Comparison of ENCODE assay signal across 8 mouse cellular contexts in genomic region chr14:62880084-62880851, GRCm38 (mm10). TPM values are rescaled to one million over a fixed set of nuclear protein-coding genes. Genes with fewer than 3 reads are reported as not detected.
DNase-seq lines count a peak whose midpoint lies in the region; ATAC-seq and TF ChIP-seq lines count a peak whose summit lies in the region.

No protein-coding gene starts in this region.

- no peaks in the 10 kb centered on the region for H3K36me3 ChIP-seq in forebrain, postnatal 0 days (ENCODE audit: insufficient read depth)
- no peaks in the 10 kb centered on the region for H3K36me3 ChIP-seq in hindbrain, embryonic 13.5 days
- no peaks in the 10 kb centered on the region for H3K36me3 ChIP-seq in lung, postnatal 0 days (ENCODE audit: insufficient read depth, low read length)

- peak; percentile 57 for DNase-seq in adrenal gland, postnatal 10 days
- no peak for DNase-seq in adrenal gland, postnatal 25 days
- DNase-seq in adrenal gland, postnatal 36 days, result peak; percentile 57 to 64
- peak; percentile 81 for DNase-seq in forebrain, postnatal 0 days
- DNase-seq in lung, postnatal 0 days (ENCODE audit: low spot score), result peak; percentile 97
- peak; percentile 62 to 75 for DNase-seq in right cerebral cortex, postnatal 10 days (ENCODE audit: low spot score in 2 of 2)

- peak; percentile 90 for ATAC-seq in forebrain, postnatal 0 days
- peak; percentile 75 for ATAC-seq in hindbrain, embryonic 13.5 days (ENCODE audit: low FRiP score)
- ATAC-seq in lung, postnatal 0 days, result peak; percentile 91
- no peak for ATAC-seq in CD4-positive, CD25-positive, alpha-beta regulatory T cell, adult 4 months

- 31% methylated on average over 5 of the region's 5 CpGs for WGBS in forebrain, postnatal 0 days
- 35% methylated on average over 5 of the region's 5 CpGs for WGBS in hindbrain, embryonic 13.5 days
- WGBS in lung, postnatal 0 days, result 42% methylated on average over 5 of the region's 5 CpGs

- H3K4me2 ChIP-seq in forebrain, postnatal 0 days (ENCODE audit: low read depth), result peak overlapping the region; percentile 6; the same call in 1 of the 2 replicates
- peak overlapping the region; percentile 27 for H3K4me2 ChIP-seq in hindbrain, embryonic 13.5 days
- H3K4me2 ChIP-seq in lung, postnatal 0 days (replicated peaks; ENCODE audit: low read depth, low read length), result no peak overlapping the region

- TF ChIP-seq CTCF in forebrain, postnatal 0 days (IDR thresholded peaks at IDR 0.05; ENCODE audit: low read depth), result no peak
- no peak for TF ChIP-seq CTCF in lung, postnatal 0 days (IDR thresholded peaks at IDR 0.05)

- H3K27ac ChIP-seq in forebrain, postnatal 0 days (ENCODE audit: low read depth, low read length), result peak overlapping the region; percentile 84
- H3K27ac ChIP-seq in hindbrain, embryonic 13.5 days, result peak overlapping the region; percentile 88
- peak overlapping the region; percentile 69 for H3K27ac ChIP-seq in lung, postnatal 0 days (ENCODE audit: low read length)

- no peak overlapping the region for H3K4me3 ChIP-seq in forebrain, postnatal 0 days (ENCODE audit: low read depth, low read length)
- H3K4me3 ChIP-seq in hindbrain, embryonic 13.5 days, result no peak overlapping the region
- no peak overlapping the region for H3K4me3 ChIP-seq in lung, postnatal 0 days (ENCODE audit: low read depth, low read length)

- H3K27me3 ChIP-seq in forebrain, postnatal 0 days (ENCODE audit: insufficient read depth, low read length), result no peaks in the 10 kb centered on the region
- H3K27me3 ChIP-seq in hindbrain, embryonic 13.5 days, result no peaks in the 10 kb centered on the region
- no peaks in the 10 kb centered on the region for H3K27me3 ChIP-seq in lung, postnatal 0 days (replicated peaks; ENCODE audit: insufficient read depth, low read length)

- H3K9ac ChIP-seq in forebrain, postnatal 0 days, result no peak overlapping the region
- no peak overlapping the region for H3K9ac ChIP-seq in hindbrain, embryonic 13.5 days
- H3K9ac ChIP-seq in lung, postnatal 0 days (replicated peaks; ENCODE audit: low read depth), result no peak overlapping the region

- no peaks in the 10 kb centered on the region for H3K9me3 ChIP-seq in forebrain, postnatal 0 days (ENCODE audit: low read length)
- H3K9me3 ChIP-seq in hindbrain, embryonic 13.5 days, result no peaks in the 10 kb centered on the region
- no peaks in the 10 kb centered on the region for H3K9me3 ChIP-seq in lung, postnatal 0 days (ENCODE audit: low read length)

- peak; percentile 81 for TF ChIP-seq EP300 in lung, postnatal 0 days (IDR thresholded peaks at IDR 0.05)

- H3K4me1 ChIP-seq in forebrain, postnatal 0 days (ENCODE audit: insufficient read depth), result peaks cover 19% of the 10 kb centered on the region
- peaks cover 44% of the 10 kb centered on the region for H3K4me1 ChIP-seq in hindbrain, embryonic 13.5 days (replicated peaks)
- peaks cover 22% of the 10 kb centered on the region for H3K4me1 ChIP-seq in lung, postnatal 0 days (ENCODE audit: insufficient read depth, low read depth, low read length)

RNA-seq across cellular contexts. Expression of gene Wdfy2, which starts 42.8 kb away (rescaled TPM):
- 10 to 100 TPM; 25.5 to 29.0 TPM for total RNA-seq in adrenal gland, postnatal 10 days (2021)
- total RNA-seq in adrenal gland, postnatal 25 days (2021), result 43.2 and 46.3 TPM in 2 replicates
- 10 to 100 TPM; 33.4 to 41.0 TPM for total RNA-seq in adrenal gland, postnatal 36 days (2021)
- total RNA-seq in forebrain, postnatal 0 days (2014; rRNA removed), result 14.6 and 18.4 TPM in 2 replicates
- polyA plus RNA-seq in forebrain, postnatal 0 days (2015; fragmentation: Nextera tagmentation; extraction: Ambion mirVana), result 2.4 and 3.6 TPM in 2 replicates
- polyA plus RNA-seq in hindbrain, embryonic 13.5 days (2015; fragmentation: Nextera tagmentation; extraction: Ambion mirVana), result 7.7 and 8.2 TPM in 2 replicates
- polyA plus RNA-seq in lung, postnatal 0 days (2015; fragmentation: Nextera tagmentation; extraction: Ambion mirVana), result 3.4 and 3.5 TPM in 2 replicates
- 1 to 10 TPM; 4.5 to 6.2 TPM for polyA plus RNA-seq in CD4-positive, CD25-positive, alpha-beta regulatory T cell, adult 4 months (2017; shearing (Covaris generic))
